Mouse (Mus musculus): Measurements from ENCODE around the gene Mitd1.

GRCm38 (mm10) chr1:37850696-37851095 lies 39.5 kb downstream of the Mitd1 start:
- TF ChIP-seq CTCF (IDR thresholded peaks at IDR 0.05; ENCODE audit: low read depth, low read length) = no peak
- no peak for TF ChIP-seq GATA1 (IDR thresholded peaks at IDR 0.05; ENCODE audit: borderline replicate concordance, low read length)
